ENCODE assay signal across 13 mouse cellular contexts in the genomic region with DNA sequence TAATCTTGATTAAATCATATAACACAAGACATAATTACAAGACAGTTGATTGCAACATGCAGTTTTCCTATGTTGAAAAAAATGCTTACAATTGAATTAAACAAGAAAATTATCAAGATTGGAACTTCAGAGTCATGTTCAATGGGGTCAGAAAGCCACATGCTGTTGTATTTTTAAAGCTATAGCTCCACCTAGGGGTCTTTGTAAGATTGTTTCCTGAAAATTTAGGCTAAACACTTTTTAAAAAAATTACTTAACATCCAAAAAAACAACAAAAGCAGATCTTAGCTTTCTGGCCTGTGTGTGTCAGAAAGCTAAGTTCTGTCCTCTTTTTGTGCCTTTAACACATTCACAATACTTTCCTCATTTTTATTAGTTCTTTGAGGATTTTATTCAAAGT. TPM values are rescaled to one million over a fixed set of nuclear protein-coding genes. Genes with fewer than 3 reads are reported as not detected.
DNase-seq lines count a peak whose midpoint lies in the region; ATAC-seq and TF ChIP-seq lines count a peak whose summit lies in the region.
"Had no signal": no experiment of that assay in that cellular context is flagged by ENCODE, and none has a peak within 500 bp of the region (broad histone marks: within the 10 kb centered on the region; RNA-seq: fewer than 3 reads in every experiment).

No protein-coding gene starts in this region.

- ATAC-seq in midbrain, embryonic 14.5 days (ENCODE audit: low FRiP score, low TSS enrichment) = no peak
- ATAC-seq in midbrain, embryonic 15.5 days (replicated peaks) = no peak
- no peak for ATAC-seq in inflammation-experienced regulatory T-cells, adult 6 months

- no peak for TF ChIP-seq EP300 in heart, adult 2 months (IDR thresholded peaks at IDR 0.05; ENCODE audit: insufficient read depth, low read depth, low read length)

- H3K79me2 ChIP-seq in heart, adult 2 months (replicated peaks; ENCODE audit: control insufficient read depth, insufficient read depth, low read length) = no peaks in the 10 kb centered on the region

- no peak for TF ChIP-seq POLR2A in heart, adult 2 months (IDR thresholded peaks at IDR 0.05; ENCODE audit: insufficient read depth, low read depth, low read length)

- H3K27ac ChIP-seq in heart, adult 2 months = no peak overlapping the region
- H3K27ac ChIP-seq in heart, embryonic 10.5 days = no peak overlapping the region
- no peak overlapping the region for H3K27ac ChIP-seq in midbrain, embryonic 14.5 days (replicated peaks; ENCODE audit: low read depth, low read length)
- H3K27ac ChIP-seq in midbrain, embryonic 15.5 days = no peak overlapping the region
- H3K27ac ChIP-seq: kidney, embryonic 15.5 days; liver, embryonic 13.5 days had no signal

- H3K9ac ChIP-seq in heart, adult 2 months (ENCODE audit: low read depth, low read length) = no peak overlapping the region
- no peak overlapping the region for H3K9ac ChIP-seq in midbrain, embryonic 14.5 days (replicated peaks; ENCODE audit: low read length)
- no peak overlapping the region for H3K9ac ChIP-seq in midbrain, embryonic 15.5 days
- H3K9ac ChIP-seq: kidney, embryonic 15.5 days; liver, embryonic 13.5 days had no signal

- H3K4me1 ChIP-seq in heart, adult 2 months (ENCODE audit: control insufficient read depth, insufficient read depth, low read length) = no peaks in the 10 kb centered on the region
- H3K4me1 ChIP-seq in heart, embryonic 10.5 days = no peaks in the 10 kb centered on the region
- no peaks in the 10 kb centered on the region for H3K4me1 ChIP-seq in midbrain, embryonic 14.5 days (ENCODE audit: control insufficient read depth, insufficient read depth, low read length)
- H3K4me1 ChIP-seq in midbrain, embryonic 15.5 days = no peaks in the 10 kb centered on the region
- H3K4me1 ChIP-seq: kidney, embryonic 15.5 days; liver, embryonic 13.5 days had no signal

- no peak overlapping the region for H3K4me3 ChIP-seq in heart, adult 2 months
- H3K4me3 ChIP-seq in heart, embryonic 10.5 days = no peak overlapping the region
- no peak overlapping the region for H3K4me3 ChIP-seq in midbrain, embryonic 14.5 days (replicated peaks; ENCODE audit: low read depth, low read length)
- no peak overlapping the region for H3K4me3 ChIP-seq in midbrain, embryonic 15.5 days
- H3K4me3 ChIP-seq: kidney, embryonic 15.5 days; liver, embryonic 13.5 days had no signal

- H3K9me3 ChIP-seq in heart, embryonic 10.5 days = peaks cover 3% of the 10 kb centered on the region; the same call in 1 of the 2 replicates
- no peaks in the 10 kb centered on the region for H3K9me3 ChIP-seq in midbrain, embryonic 14.5 days (ENCODE audit: control insufficient read depth, low read length)
- no peaks in the 10 kb centered on the region for H3K9me3 ChIP-seq in midbrain, embryonic 15.5 days
- H3K9me3 ChIP-seq: kidney, embryonic 15.5 days; liver, embryonic 13.5 days had no signal

- H3K36me3 ChIP-seq in heart, adult 2 months (ENCODE audit: control insufficient read depth, insufficient read depth, low read length) = no peaks in the 10 kb centered on the region
- H3K36me3 ChIP-seq in heart, embryonic 10.5 days = no peaks in the 10 kb centered on the region
- H3K36me3 ChIP-seq in midbrain, embryonic 14.5 days (ENCODE audit: control insufficient read depth, insufficient read depth, low read length) = no peaks in the 10 kb centered on the region
- H3K36me3 ChIP-seq in midbrain, embryonic 15.5 days (replicated peaks) = no peaks in the 10 kb centered on the region
- H3K36me3 ChIP-seq: G1E; kidney, embryonic 15.5 days; liver, embryonic 13.5 days had no signal

- peak; percentile 77 for TF ChIP-seq CTCF in heart, adult 2 months (IDR thresholded peaks at IDR 0.05)

- intact Hi-C loops in heart, adult 2 months (cut with DNase I) = loop anchor here (1.0 to 5.0 kb wide), 3 partner anchors 129 to 341 kb away; no protein-coding TSS in a partner anchor

- H3K4me2 ChIP-seq in midbrain, embryonic 14.5 days (ENCODE audit: low read length) = no peak overlapping the region
- H3K4me2 ChIP-seq in midbrain, embryonic 15.5 days = no peak overlapping the region
- H3K4me2 ChIP-seq: kidney, embryonic 15.5 days; liver, embryonic 13.5 days had no signal

- no peaks in the 10 kb centered on the region for H3K27me3 ChIP-seq in heart, adult 2 months (ENCODE audit: control insufficient read depth, insufficient read depth, low read length)
- no peaks in the 10 kb centered on the region for H3K27me3 ChIP-seq in heart, embryonic 10.5 days (ENCODE audit: insufficient read depth, poor library complexity, severe bottlenecking)
- H3K27me3 ChIP-seq in midbrain, embryonic 14.5 days (ENCODE audit: control insufficient read depth, insufficient read depth, low read length) = no peaks in the 10 kb centered on the region
- no peaks in the 10 kb centered on the region for H3K27me3 ChIP-seq in midbrain, embryonic 15.5 days (replicated peaks)
- H3K27me3 ChIP-seq: liver, embryonic 13.5 days had no signal

- DNase-seq in heart, adult 2 months = no peak
- DNase-seq in heart, embryonic 10.5 days (ENCODE audit: low spot score) = no peak
- DNase-seq in midbrain, embryonic 14.5 days = peak; percentile 80
- peak; percentile 17 for DNase-seq in embryo, embryonic 9.5 days (ENCODE audit: extremely low spot score)
- DNase-seq in right cerebral cortex, postnatal 14 days = no peak
- no peak for DNase-seq in neural tube, embryonic 10.5 days (ENCODE audit: extremely low spot score, low spot score)
- DNase-seq: gastrocnemius, postnatal 36 days; liver, embryonic 13.5 days; thymus, postnatal 14 days had no signal

RNA-seq across cellular contexts. Expression of gene Stk31, which starts 3.0 kb away (rescaled TPM):
- under 1 TPM; 0.18 to 0.23 TPM for total RNA-seq in heart, adult 2 months (2021)
- 0.08 TPM in 1 of 2 replicates, not detected in the other for polyA plus RNA-seq in heart, adult 2 months (2012; rRNA removed)
- polyA plus RNA-seq in heart, embryonic 10.5 days (2016; fragmentation: Nextera tagmentation; extraction: Ambion mirVana) = 0.21 TPM in 1 of 2 replicates, not detected in the other
- not detected in 2 replicates for polyA plus RNA-seq in midbrain, embryonic 14.5 days (2014; fragmentation: Nextera tagmentation; extraction: Ambion mirVana)
- 0.20 TPM in 1 of 2 replicates, not detected in the other for polyA plus RNA-seq in midbrain, embryonic 15.5 days (2015; fragmentation: Nextera tagmentation; extraction: Ambion mirVana)
- polyA plus RNA-seq in inflammation-experienced regulatory T-cells, adult 6 months (2017; shearing (Covaris generic)) = not detected
- total RNA-seq: G1E had no signal
- polyA plus RNA-seq: G1E; liver, embryonic 13.5 days had no signal

RNA-seq across cellular contexts. Expression of gene Fam221a, which starts 30.8 kb away (rescaled TPM):
- total RNA-seq in heart, adult 2 months (2021) = under 1 TPM in 1 of 2 experiments, not detected in 1; 0.44 TPM
- 0.47 and 1.8 TPM in 2 replicates for polyA plus RNA-seq in heart, adult 2 months (2012; rRNA removed)
- 3.5 and 3.6 TPM in 2 replicates for polyA plus RNA-seq in heart, embryonic 10.5 days (2016; fragmentation: Nextera tagmentation; extraction: Ambion mirVana)
- 2.6 and 3.4 TPM in 2 replicates for polyA plus RNA-seq in midbrain, embryonic 14.5 days (2014; fragmentation: Nextera tagmentation; extraction: Ambion mirVana)
- 4.0 and 5.1 TPM in 2 replicates for polyA plus RNA-seq in midbrain, embryonic 15.5 days (2015; fragmentation: Nextera tagmentation; extraction: Ambion mirVana)
- 1 to 10 TPM; 4.0 to 5.4 (median 4.2) TPM for polyA plus RNA-seq in inflammation-experienced regulatory T-cells, adult 6 months (2017; shearing (Covaris generic))

Comparison
In these comparisons a context has a peak if more than half of its experiments do, and no peak if none do; other contexts are left out.
1. DNase-seq: peak in midbrain, embryonic 14.5 days (single experiment) and embryo, embryonic 9.5 days (single experiment); none in heart, adult 2 months (0 of 2), heart, embryonic 10.5 days (single experiment), right cerebral cortex, postnatal 14 days (single experiment) and neural tube, embryonic 10.5 days (single experiment).